Mouse (Mus musculus): ENCODE measurements around the gene Zfp978. TPM values are rescaled to one million over a fixed set of nuclear protein-coding genes. Genes with fewer than 3 reads are reported as not detected.
"Not testable (repeated sequence)": the region's sequence is repeated elsewhere in the genome, so short reads cannot be mapped to it uniquely, and the experiment has no call there.

Gene Zfp978
- polyA plus RNA-seq, 1 experiment, result 0.18 TPM

DNA sequence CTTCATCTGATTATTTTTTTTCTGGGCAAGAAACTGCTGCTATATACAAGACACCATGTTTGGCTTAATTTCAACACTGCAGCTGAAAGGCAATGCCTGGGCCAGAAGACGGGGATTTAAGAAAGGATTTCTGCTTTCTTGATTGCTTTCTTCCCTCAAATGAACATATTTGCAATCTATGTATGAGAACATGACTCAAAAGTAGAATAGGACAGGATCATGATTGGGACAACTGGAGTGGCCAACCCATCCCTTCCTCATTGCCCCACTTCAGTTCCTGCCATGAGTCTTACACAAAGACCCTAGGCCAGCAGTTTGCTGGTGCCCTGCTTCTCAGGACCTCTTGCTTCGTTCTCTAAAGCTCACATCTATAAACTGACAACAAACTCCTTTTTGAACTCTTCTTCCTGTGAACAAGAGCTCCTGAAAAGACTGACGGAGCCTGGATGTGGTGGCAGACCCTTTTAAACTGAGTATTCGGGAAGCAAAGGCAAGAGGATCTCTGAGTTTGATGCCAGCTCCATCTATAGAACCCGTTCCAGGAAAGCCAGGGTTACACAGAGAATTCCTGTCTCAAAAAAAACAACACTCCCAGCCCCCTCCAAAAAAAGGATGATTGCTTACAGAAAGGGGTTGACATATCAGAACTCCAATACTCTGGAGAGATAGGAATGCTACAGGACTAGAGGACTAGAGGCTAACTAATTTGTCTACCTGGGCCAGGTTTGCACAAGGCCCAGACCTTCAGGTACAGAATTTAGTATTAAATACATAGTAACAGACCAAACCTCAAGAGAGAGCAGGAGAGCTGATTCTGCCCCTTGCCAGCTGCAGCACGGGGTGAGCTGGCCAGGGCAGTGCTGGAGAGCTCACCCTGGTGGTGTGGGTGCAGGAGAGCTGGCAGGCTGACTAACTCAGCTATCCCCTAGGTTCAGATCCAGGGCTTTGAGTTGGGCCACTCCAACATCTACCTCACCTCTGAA, 43.1 kb downstream of the Zfp978 start:
- DNase-seq (ENCODE audit: extremely low spot score in 1 of 2, low spot score in 1 of 2), result not testable (repeated sequence)

DNA sequence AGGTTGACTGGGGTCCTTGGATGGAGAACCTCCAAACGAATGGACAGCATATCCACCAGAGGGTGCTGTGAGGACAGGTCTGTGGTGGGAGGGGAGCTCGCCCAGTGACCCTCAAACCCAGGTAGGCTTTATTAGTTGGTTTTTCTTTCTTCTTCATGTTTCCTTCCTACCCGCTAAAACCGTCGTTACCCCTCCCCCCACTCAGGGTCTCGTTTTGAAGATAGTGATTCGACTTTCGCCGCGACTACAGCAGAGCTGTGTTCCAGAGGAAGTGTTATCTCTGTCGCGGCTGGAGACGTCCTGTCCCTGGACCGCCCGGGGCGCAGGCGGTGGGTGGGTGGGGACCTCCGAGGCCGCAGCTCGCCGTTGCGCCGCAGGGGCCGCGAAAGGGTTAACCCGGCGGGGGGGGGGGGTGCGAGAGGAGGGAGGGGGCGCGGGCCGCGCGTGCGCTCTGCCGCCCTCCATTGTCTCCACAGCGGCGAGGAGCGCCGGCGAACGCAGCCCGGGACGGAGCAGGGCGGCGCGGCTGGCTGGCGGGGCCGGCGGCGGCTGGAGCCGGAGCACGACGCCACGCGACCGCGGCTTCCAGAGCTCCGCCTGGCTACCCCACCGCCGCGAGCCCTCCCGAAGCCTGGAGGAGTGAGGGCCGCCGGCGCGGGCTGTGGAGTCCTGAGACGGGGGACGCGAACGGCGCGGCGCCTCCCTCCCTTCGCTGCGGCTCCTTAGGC, 45.8 kb downstream of the Zfp978 start:
- peak in 1 of 2 experiments; percentile 19 for DNase-seq (ENCODE audit: extremely low spot score in 1 of 2, low spot score in 1 of 2)

- DNase-seq (ENCODE audit: extremely low spot score in 1 of 2, low spot score in 1 of 2), result no peak
Observed at GRCm38 (mm10) chr4:147407463-147407822, 46.3 kb downstream of the Zfp978 start.

- not testable (repeated sequence) for DNase-seq (ENCODE audit: extremely low spot score in 1 of 2, low spot score in 1 of 2)
Observed at GRCm38 (mm10) chr4:147416365-147416764, 55.3 kb downstream of the Zfp978 start.

DNA sequence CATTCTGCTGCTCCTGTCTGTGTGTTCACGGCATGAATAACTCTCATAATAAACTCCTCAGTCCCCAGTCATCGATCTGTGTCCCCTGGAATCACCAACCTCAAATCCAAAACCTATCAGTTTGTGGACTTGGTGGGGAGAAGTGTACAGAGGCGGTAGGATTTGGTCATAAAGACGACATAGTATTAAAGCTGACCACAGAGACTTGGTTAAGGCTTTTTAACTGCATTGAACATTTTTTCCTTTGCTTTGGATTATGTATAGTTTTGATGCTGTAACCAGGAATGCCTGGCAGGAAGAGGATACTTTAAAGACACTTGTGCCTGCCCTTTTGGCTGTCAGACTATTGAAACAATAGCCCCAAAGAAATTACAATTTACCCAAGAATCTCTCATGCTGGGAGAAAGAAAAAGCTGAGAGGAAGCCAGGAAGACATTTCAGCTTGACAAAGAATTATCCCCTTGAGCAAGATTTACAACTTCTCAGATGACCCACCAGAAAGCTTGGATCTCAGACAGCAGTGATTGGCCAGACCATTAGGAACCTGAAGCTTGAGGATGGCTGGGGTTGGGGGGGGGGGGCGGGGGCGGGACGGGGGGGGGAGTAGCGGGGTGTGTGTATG, 56.2 kb downstream of the Zfp978 start:
- no peak for DNase-seq (ENCODE audit: extremely low spot score in 1 of 2, low spot score in 1 of 2)

- no peak for DNase-seq (ENCODE audit: extremely low spot score in 1 of 2, low spot score in 1 of 2)
Observed at GRCm38 (mm10) chr4:147417921-147418320, 56.8 kb downstream of the Zfp978 start.

GRCm38 (mm10) chr4:147418333-147418732, 57.2 kb downstream of the Zfp978 start:
- not testable (repeated sequence) for DNase-seq (ENCODE audit: extremely low spot score in 1 of 2, low spot score in 1 of 2)

GRCm38 (mm10) chr4:147419190-147419589, 58.1 kb downstream of the Zfp978 start:
- DNase-seq (ENCODE audit: extremely low spot score in 1 of 2, low spot score in 1 of 2), result not testable (repeated sequence)

DNA sequence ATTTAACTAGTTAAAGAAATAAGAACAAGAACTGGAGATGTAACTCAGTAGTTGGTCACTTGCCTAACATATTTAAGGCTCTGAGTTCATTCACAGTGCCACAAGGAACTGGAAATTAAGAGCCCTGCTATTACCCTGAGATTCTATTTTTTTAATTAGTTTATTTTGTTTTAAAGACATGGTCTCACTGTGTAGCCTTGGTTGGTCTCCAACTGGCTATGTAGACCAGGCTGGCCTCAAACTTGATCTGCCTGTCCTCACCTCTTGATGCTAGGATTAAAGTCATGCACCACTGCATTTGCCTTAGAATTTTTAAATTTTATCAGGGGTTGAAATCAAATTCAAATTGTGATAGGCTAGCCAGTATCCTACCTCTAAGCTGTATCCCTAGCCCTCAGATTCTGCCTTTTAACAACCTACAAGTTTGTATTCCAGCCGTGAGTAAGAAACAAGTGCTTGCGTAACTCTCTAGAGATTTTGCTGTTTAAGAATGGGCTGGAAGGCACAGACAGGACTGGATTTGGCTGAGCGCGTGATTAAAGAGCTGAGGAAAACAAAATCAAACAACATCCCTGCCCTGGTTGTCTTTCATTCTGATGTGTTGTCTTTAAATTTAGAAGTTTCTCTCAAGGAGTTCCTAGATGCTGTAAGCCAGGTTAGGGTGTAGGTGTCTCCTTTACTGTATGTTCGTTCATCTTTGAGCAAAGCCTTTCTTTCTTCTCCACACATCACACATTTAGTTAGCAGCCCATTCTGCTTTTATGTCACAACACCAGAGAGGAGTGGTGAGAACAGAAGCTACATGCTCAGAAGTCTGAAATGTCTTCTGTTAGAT, 58.9 kb downstream of the Zfp978 start:
- not testable (repeated sequence) for DNase-seq (ENCODE audit: extremely low spot score in 1 of 2, low spot score in 1 of 2)

DNA sequence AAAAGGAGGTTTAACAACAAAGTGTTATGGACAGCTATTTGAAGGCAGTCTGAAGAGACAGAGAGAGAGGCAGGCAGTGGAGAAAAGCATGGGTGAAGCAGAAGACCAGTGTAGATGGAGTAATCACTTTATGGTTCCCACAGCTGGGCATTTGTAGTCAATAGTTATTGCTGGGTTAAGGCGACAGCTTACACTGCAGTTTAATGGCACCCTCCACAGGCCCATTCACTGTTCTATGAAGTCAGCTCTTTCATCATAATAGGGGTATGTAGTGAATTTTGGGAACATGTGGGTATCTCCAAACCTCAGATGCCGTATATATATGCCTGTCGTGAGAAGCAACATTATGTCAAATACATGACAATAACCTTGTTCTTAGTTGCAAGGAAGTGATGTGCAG, 59.7 kb downstream of the Zfp978 start:
- no peak for DNase-seq (ENCODE audit: extremely low spot score in 1 of 2, low spot score in 1 of 2)

GRCm38 (mm10) chr4:147421316-147421715, 60.2 kb downstream of the Zfp978 start:
- not testable (repeated sequence) for DNase-seq (ENCODE audit: extremely low spot score in 1 of 2, low spot score in 1 of 2)

DNA sequence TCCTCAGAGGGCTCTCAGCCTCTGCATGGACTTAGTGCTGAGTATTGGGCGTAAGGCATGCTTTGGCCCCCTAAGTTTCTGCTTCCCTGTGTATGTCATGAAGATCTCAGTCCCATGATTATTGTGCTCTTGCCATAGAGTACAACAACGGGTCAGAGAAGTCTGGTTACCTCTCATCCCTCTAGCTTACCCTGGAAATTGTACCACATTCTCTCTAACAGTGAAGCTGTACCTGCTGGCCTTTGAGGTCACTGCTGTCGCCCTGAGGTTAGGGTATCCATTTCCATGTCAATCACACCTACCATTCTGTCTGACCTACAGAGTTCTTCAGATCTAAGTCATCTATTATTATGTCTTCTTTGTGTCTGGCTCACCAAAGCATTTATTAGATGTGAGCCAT, 62.0 kb downstream of the Zfp978 start:
- DNase-seq (ENCODE audit: extremely low spot score in 1 of 2, low spot score in 1 of 2), result no peak

GRCm38 (mm10) chr4:147423641-147424298, 62.7 kb downstream of the Zfp978 start:
- DNase-seq (ENCODE audit: extremely low spot score in 1 of 2, low spot score in 1 of 2), result no peak

GRCm38 (mm10) chr4:147424404-147424803, 63.3 kb downstream of the Zfp978 start:
- not testable (repeated sequence) for DNase-seq (ENCODE audit: extremely low spot score in 1 of 2, low spot score in 1 of 2)

DNA sequence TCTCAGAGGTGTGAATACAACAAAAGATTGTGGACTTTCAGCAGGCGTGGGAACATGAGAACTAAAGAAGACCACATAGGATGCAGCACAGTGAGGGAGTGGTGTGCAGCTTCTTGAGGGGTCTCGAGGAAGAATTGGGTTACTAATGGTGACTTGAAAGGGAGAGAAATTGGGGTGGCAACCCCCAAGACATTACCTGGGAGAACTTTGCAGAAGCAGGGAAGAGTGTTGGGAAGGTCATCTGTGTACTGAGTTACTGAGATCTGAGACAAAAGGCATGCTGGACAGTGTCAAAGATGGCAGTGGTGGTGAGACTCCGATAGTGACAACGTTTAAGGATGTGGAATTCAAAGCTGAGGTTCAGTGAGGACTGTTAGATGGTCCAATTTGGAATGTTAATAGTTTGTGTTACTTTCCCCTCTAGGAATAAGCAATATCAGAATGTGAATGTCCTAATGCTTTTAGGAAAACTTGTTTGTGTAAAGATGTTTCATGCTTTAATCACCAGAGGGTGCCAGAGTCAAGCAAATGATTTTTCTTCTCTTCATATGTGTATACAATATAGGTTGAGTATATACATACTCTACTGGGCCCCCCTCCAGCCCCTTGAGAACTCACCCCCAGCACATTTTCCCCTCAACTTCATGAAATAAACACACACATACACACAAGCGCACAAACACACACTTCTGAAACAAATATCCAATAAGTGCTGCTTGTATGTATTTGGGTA, 64.7 kb downstream of the Zfp978 start:
- DNase-seq (ENCODE audit: extremely low spot score in 1 of 2, low spot score in 1 of 2), result peak in 1 of 2 experiments; percentile 59

DNA sequence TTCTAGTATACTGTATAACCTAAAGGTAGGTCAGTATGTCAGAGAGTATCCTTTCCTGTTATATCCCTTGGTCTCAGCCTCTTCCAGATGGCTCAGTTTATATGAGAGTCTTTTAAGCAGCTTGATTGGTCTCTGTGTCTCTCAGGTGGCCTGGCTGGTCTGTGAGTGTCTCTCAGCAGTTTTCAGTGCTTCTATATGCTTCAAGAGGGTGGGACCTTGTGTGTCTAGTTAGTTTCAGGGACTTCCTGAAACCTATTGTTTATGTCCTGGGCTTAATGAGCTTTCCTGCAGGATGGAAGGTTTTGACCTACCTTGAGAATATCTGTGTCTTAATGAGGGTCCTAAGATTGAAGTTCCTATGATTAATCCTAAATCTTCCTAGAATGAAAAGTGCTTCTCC, 69.5 kb downstream of the Zfp978 start:
- DNase-seq (ENCODE audit: extremely low spot score in 1 of 2, low spot score in 1 of 2), result no peak

DNA sequence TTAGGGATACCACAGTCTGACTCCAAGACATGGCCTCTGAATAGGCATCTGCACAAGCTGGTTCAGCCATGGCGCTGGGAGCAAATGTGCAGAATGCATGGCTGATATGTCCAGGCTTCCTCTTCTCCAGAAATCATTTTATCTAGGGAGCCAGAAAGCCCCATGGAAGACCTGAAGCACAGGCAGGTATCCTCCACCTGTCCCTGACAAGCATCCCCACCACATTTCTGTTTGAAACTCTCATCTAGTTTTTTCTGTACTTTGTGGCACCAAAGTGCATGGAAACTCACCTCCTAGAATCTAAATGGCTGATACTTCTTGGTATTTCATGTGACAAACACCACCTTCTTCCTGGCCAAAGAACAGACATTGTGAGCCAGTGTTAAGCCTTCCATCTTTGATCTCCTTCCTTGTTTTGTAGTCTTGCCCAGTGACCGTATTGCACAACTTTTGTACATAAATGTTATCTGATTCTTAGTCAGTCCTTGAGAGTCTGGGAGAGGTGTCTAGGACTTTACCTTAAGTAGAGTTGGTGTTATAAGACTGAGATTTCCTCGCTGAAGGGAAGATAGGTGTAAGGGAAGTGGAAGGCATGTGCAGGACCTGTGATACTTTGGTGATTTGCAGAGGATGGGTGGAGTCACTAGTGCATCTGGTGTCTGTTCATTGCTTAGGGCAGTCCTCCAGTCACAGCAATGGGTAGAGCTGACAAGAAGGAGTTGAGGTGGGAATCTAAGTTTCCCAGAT, 70.8 kb downstream of the Zfp978 start:
- not testable (repeated sequence) for DNase-seq (ENCODE audit: extremely low spot score in 1 of 2, low spot score in 1 of 2)

GRCm38 (mm10) chr4:147432443-147432790, 71.3 kb downstream of the Zfp978 start:
- no peak for DNase-seq (ENCODE audit: extremely low spot score in 1 of 2, low spot score in 1 of 2)

All from frontal cortex, adult 2 months (tissue).